Mouse (Mus musculus) frontal cortex, postnatal 36 days (tissue): ENCODE measurements around the gene Tcf19.
"Not testable (repeated sequence)": the region's sequence is repeated elsewhere in the genome, so short reads cannot be mapped to it uniquely, and the experiment has no call there.

Source experiments
- DNase-seq, 2 experiments: peaks; one replicate each; pipeline ENCODE4 v3.0.0; 2022; ENCODE audit warnings: low spot score in 2 of 2

The Tcf19 gene

DNA sequence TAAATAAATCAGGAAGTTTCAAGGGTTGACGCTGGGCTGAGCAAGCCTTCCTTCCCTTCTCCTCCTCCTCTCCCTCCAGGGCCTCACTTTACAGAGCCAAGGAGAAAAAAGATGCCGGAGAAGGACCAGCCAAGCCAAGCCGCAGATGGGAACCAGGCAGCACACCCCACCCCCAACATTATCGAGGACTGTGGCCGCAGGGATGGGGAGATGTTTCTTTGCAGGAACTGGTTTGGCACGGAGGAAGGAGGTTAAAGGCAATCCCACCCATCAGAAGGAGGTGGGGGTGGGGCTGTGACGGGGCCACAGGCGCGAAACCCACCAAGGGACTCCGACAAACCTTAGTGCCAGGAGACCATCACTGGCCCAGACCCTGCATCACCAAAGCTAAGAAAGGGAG lies 29.9 kb downstream of the Tcf19 start:
- no peak for DNase-seq

DNA sequence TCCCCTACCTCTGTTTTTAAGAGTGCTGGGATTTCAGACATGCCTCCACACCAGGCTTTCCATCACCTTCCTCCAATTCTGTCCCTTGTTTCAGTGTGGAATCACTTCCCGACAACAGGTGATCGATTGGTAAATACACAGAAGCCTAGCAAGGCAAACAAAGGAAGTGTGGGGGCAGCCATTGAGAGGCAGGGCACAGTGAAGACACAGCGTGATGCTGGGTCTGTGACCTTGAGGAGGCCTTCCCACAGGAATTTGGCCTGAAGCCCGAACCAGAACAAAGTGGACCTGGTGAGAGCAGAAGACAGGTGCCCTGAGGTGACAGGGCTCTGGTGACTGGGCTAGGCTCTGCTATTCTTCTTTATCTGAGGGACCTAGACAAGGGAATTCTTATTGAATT lies 30.9 kb downstream of the Tcf19 start:
- DNase-seq: no peak

DNA sequence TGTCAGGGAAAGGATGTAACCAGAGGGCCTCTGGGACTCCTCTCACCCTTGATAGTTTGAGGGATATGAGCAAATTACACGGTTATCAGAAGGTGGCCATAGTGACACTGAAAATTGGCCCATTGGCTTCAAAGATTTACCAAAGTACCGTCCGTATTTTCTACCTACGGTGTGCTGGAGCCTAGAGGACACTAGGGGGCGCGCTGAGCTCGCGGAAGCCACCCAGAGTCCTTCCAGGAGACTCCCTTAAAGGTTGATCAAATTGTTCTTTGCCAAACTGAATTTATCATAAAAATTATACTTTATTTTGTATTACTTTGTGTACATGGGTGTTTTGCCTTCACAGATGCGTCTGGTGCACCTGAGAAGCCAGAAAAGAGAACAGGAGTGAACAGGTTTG lies 32.6 kb downstream of the Tcf19 start:
- DNase-seq: peak; percentile 49 to 70

- DNase-seq: no peak
Observed at GRCm38 (mm10) chr17:35469842-35470751, 46.5 kb downstream of the Tcf19 start, which contains the start of gene H2-Q10. Gene H2-Q10, plus strand, starts transcription at chr17:35470089.

DNA sequence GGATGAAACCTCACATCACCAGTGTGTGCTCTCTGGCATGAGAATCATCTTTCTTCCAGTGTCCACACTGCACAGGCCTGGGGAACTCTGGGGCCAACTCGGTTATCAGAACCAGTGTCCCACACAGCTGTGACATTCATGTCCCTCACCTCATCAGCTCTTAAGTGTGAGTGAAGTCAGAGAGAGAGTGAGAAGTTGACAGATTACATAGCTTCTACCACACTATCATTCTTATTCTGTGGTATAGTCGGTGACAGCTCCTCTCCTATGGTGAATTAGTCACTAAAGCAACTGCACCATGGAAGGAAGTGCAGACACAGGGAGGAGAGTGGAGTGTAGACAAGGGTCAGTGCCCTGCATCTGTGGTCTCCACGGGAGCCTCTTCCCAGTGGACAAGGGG lies 47.7 kb downstream of the Tcf19 start:
- not testable (repeated sequence) for DNase-seq

DNA sequence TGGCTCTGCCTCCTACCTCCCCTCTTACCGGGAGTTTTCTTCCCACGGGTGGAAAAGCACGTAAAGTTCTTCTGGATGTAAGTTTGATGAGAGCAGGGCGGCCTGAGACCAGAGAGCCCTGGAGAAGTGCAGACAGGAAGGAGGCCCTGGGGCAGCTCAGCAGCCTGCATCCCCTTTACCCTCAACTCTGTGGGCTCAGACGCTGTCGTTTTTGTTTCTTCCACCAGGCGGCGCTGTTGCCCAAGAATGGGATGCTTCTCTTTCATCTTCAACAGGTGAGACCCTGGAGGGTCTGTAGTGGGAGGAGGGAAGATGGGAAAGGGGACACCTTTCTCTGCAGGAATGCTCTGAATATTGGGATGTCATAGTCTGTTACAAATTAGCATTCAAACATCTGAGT lies 51.0 kb downstream of the Tcf19 start:
- not testable (repeated sequence) for DNase-seq
